Mouse (Mus musculus) ES-Bruce4 (cell line): ENCODE data around the gene Casp7. TPM values are rescaled to one million over a fixed set of nuclear protein-coding genes. Genes with fewer than 3 reads are reported as not detected.

Experiments used
- H3K27ac ChIP-seq: 2 replicates; pipeline ENCODE4 v1.5.1; 2012; ENCODE audit warnings: low read length, inconsistent platforms; ENCODE audit not compliant: insufficient read depth
- H3K27me3 ChIP-seq: 2 replicates; pipeline ENCODE4 v1.6.1; 2012; ENCODE audit warnings: mild to moderate bottlenecking, low read length, inconsistent platforms; ENCODE audit not compliant: control insufficient read depth, poor library complexity, insufficient read depth, severe bottlenecking
- H3K36me3 ChIP-seq: 2 replicates; pipeline ENCODE4 v1.6.1; 2012; ENCODE audit warnings: inconsistent platforms, mild to moderate bottlenecking, low read length, moderate library complexity; ENCODE audit not compliant: control insufficient read depth, poor library complexity, insufficient read depth, severe bottlenecking
- H3K4me1 ChIP-seq: one replicate; pipeline ENCODE4 v1.8.1; 2011; ENCODE audit warnings: low read length; ENCODE audit not compliant: control insufficient read depth, insufficient read depth
- H3K4me3 ChIP-seq: 2 replicates; pipeline ENCODE4 v1.5.1; 2011; ENCODE audit warnings: low read depth, mild to moderate bottlenecking, low read length
- H3K9ac ChIP-seq: 2 replicates; pipeline ENCODE4 v1.6.1; 2012; ENCODE audit warnings: low read depth, mild to moderate bottlenecking, inconsistent platforms; ENCODE audit not compliant: poor library complexity, severe bottlenecking
- H3K9me3 ChIP-seq: replicated peaks from 2 replicates; pipeline ENCODE4 v1.6.1; 2012; ENCODE audit warnings: mild to moderate bottlenecking, low read length, inconsistent platforms; ENCODE audit not compliant: control insufficient read depth, poor library complexity, insufficient read depth, severe bottlenecking
- CTCF ChIP-seq: IDR thresholded peaks from one replicate; pipeline ENCODE4 v1.8.1; 2011; ENCODE audit warnings: low read depth, low read length
- EP300 ChIP-seq: IDR thresholded peaks from 2 replicates; pipeline ENCODE4 v1.6.1; 2011; ENCODE audit warnings: low read depth, low read length; ENCODE audit not compliant: insufficient read depth
- POLR2A ChIP-seq: IDR thresholded peaks from one replicate; pipeline ENCODE4 v1.8.1; 2011; ENCODE audit warnings: low read length; ENCODE audit not compliant: insufficient read depth
- polyA plus RNA-seq: library from polyadenylated mRNA; stranded (reverse); fragments of >200 nt; gene quantifications from 2 replicates; pipeline ENCODE4 v1.2.4, GENCODE M21; 2011; ENCODE audit warnings: low read depth; ENCODE audit not compliant: missing spikeins, insufficient read depth, insufficient read length

The Casp7 gene
- polyA plus RNA-seq, 1 experiment: 19.8 TPM

DNA sequence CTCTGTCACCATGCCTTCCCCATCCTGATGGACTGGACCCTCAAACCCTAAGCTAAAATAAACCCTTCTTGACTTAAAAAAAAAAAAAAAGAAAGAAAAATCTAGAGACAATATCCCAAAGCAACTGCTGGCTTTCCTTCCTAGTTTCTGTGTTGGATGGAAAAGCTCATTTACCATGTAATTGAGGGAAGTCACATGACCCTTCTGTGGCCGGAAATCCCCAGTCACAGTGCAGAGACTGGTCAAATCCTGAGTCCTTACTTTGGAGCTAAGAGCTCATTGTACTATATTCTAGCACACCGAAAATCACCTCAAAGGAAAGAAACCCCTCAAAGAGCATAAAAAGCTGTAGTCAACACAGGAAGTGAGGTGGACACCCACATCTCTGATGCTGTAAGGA is 38.0 kb upstream of the Casp7 start:
- Histone ChIP-seq H3K9ac (no peak overlapping the region), H3K36me3 (no peaks in the 10 kb centered on the region), H3K9me3 (no peaks in the 10 kb centered on the region; the same call in 1 of the 2 replicates), H3K4me3 (no peak overlapping the region), H3K27me3 (no peaks in the 10 kb centered on the region), H3K27ac (no peak overlapping the region), H3K4me1 (no peaks in the 10 kb centered on the region)
- TF ChIP-seq POLR2A (no peak), CTCF (no peak), EP300 (no peak)

DNA sequence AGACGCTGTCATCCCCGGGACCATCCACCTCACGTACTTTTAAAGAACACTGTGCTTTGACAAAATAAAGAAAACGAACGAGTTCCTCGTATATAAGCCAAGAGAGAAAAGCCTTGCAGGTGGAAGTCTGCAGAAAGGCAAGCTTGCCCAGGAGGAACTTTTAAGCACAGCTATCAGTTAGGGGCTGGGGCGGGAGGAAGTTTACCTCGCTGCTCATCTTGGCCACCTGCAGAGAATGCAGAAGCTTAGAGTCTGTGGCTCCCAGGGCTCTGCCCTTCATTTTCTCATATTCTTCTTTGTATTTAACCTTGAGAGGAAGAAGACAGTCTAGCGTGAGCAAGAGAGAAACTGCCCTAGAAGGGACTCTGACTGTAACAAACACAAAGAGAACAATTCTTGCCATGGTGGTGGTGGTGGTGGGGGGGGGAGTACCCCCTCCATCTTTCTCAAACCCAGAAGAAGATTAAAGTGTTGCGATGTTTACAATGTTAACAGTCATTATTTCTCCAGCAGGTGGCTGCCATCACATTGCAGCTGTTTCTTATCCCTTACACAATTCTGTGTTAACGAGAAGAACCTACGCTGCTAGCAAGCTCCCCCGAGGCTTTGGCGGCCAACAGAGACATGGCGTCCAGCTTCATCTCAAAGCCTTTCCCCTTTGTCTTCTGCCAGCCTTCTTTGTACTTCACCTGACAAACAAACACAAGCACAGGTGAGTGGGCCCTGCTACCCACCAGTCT is 33.0 kb upstream of the Casp7 start:
- Histone ChIP-seq H3K27me3 (no peaks in the 10 kb centered on the region), H3K4me1 (no peaks in the 10 kb centered on the region), H3K9me3 (no peaks in the 10 kb centered on the region; the same call in 1 of the 2 replicates), H3K9ac (no peak overlapping the region), H3K4me3 (no peak overlapping the region), H3K36me3 (no peaks in the 10 kb centered on the region), H3K27ac (no peak overlapping the region)
- no peak for TF ChIP-seq EP300
- TF ChIP-seq POLR2A: no peak
- no peak for TF ChIP-seq CTCF

DNA sequence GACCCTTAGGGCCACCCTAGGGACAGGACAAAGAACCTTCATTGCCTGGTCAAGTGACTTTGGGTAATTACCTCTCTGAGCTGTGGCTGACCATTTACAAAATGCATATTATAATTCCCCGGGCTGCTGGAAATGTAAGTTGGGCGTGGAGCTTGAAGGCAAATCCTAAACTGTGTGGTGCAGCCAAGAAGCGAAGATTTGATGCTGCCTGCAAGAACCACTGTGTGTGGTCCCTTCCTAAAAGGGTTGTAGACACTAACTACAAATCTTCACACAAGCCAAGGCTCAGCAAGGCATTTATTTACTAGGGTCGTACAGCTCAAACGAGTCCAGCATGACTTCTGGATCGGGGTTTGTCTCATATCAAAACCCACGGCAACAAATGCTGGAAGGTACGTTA is 32.4 kb upstream of the Casp7 start:
- H3K9ac ChIP-seq: no peak overlapping the region
- no peaks in the 10 kb centered on the region for H3K4me1 ChIP-seq
- H3K27me3 ChIP-seq: no peaks in the 10 kb centered on the region
- no peak overlapping the region for H3K27ac ChIP-seq
- H3K36me3 ChIP-seq: no peaks in the 10 kb centered on the region
- H3K9me3 ChIP-seq: no peaks in the 10 kb centered on the region; the same call in 1 of the 2 replicates
- H3K4me3 ChIP-seq: no peak overlapping the region
- TF ChIP-seq CTCF: no peak
- no peak for TF ChIP-seq EP300
- TF ChIP-seq POLR2A: no peak

DNA sequence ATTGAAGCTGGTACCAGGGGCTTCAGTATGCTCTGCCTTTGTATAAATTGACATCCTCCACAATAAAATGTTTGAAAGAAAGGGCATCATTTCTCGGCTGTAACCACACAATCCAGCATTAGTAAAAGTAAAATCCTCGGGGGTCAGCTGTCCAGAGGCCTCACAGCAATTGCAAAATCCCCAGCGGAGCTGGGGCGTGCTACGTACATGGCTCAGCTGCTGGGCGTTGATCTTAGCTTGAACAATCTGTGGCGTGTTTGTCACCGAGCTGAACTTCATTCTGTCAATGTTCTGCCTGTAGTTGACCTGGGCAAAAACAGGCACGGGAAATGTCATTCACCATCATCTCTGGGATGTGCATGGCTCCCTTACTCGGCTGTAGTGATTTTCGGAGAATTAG is 30.8 kb upstream of the Casp7 start:
- H3K36me3 ChIP-seq: no peaks in the 10 kb centered on the region
- no peak overlapping the region for H3K9ac ChIP-seq
- H3K27me3 ChIP-seq: no peaks in the 10 kb centered on the region
- H3K4me3 ChIP-seq: no peak overlapping the region
- TF ChIP-seq CTCF (no peak), EP300 (no peak), POLR2A (no peak)
- H3K9me3 ChIP-seq: no peaks in the 10 kb centered on the region; the same call in 1 of the 2 replicates
- H3K4me1 ChIP-seq: no peaks in the 10 kb centered on the region
- H3K27ac ChIP-seq: no peak overlapping the region

DNA sequence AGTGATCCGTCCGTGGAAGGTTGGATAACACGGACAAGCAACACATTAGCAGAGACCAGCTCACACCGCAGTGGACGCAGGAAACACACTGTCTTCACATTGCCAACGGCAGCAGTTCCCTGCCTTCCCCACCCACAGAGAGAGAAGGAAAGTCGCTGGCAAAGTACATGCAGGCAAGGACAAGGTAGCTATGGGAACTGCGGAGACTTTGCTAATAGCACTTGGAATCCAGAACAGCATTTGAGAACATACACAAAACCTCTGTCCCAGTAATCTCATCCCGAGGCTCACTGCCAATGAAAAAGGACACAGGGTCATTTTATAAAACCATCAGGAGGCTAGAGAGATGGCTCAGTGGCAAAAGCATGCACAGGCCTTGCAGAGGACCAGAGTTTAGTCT is 30.3 kb upstream of the Casp7 start:
- H3K9ac ChIP-seq: no peak overlapping the region
- no peak overlapping the region for H3K27ac ChIP-seq
- no peak overlapping the region for H3K4me3 ChIP-seq
- TF ChIP-seq EP300 (no peak), CTCF (no peak), POLR2A (no peak)
- no peaks in the 10 kb centered on the region for H3K36me3 ChIP-seq
- H3K27me3 ChIP-seq: no peaks in the 10 kb centered on the region
- no peaks in the 10 kb centered on the region for H3K4me1 ChIP-seq
- no peaks in the 10 kb centered on the region; the same call in 1 of the 2 replicates for H3K9me3 ChIP-seq

DNA sequence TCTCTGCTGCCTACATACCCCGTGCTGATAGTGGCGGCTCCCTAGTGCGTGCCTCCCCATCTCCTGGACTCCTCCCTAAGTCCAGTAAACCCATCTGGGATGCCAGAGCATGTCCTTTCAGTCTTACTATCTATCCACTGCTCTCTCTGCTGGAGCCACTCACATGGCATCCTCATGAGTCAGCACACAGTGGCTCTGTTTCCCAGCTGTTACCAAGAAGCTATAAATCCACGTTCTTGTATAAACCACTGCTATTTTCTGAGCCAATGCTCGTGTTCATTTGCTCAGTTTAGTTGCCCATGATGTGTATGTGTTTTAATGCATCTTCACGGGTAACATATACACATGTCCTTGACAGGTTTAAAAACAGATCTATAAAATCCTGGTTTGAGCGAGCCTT is 29.2 kb upstream of the Casp7 start:
- Histone ChIP-seq H3K9me3 (no peaks in the 10 kb centered on the region), H3K4me3 (no peak overlapping the region), H3K9ac (no peak overlapping the region), H3K36me3 (no peaks in the 10 kb centered on the region), H3K27ac (no peak overlapping the region), H3K4me1 (no peaks in the 10 kb centered on the region), H3K27me3 (no peaks in the 10 kb centered on the region)
- no peak for TF ChIP-seq POLR2A
- TF ChIP-seq CTCF: no peak
- no peak for TF ChIP-seq EP300
